Mouse (Mus musculus): ENCODE data around the gene Tbck. TPM values are rescaled to one million over a fixed set of nuclear protein-coding genes. Genes with fewer than 3 reads are reported as not detected.

Gene Tbck
- polyA plus RNA-seq, 1 experiment from 2014 or later, result 12.8 TPM

DNA sequence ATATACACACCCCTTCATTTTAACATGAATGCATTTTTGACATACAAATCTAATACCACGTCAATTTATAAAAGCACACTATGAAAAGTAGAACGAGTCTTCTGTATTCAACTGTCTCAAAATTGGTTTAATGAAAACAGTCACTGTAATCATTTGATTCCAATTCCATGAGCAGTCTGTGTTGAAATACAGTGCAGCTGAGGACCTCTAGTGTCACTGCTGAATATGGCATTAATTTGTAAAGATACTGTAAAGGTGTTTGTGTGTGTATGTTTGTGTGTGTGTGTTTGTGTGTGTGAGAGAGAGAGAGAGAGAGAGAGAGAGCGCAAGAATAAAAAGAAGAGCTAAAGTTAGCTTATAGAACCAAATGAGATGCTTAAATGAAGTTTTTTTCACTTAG is 17.4 kb downstream of the Tbck start:
- POLR2A ChIA-PET, result interaction anchor here (0.5 to 1.3 kb wide), 4 partner anchors 18 to 617 kb away, joined by 3 to 4 read pairs (median 3); partner anchors contain the start of gene Dkk2
- in situ Hi-C loops (cut with MboI; ENCODE audit: low pct_unique_long_range_greater_than_20kb), result loop anchor here (5.0 kb wide), 1 partner anchor 189 kb away; no protein-coding TSS in a partner anchor
- no peaks in the 10 kb centered on the region for H3K27me3 ChIP-seq
- TF ChIP-seq CTCF (IDR thresholded peaks at IDR 0.05), result peak; percentile 73
- ATAC-seq (no peak), DNase-seq (ENCODE audit: low read depth, low spot score) (peak; percentile 19)
- CTCF ChIA-PET, result interaction anchor here (0.7 to 2.0 kb wide), 14 partner anchors 8 to 494 kb away, joined by 3 to 10 read pairs (median 4); partner anchors contain the start of genes Aimp1 and Tbck

DNA sequence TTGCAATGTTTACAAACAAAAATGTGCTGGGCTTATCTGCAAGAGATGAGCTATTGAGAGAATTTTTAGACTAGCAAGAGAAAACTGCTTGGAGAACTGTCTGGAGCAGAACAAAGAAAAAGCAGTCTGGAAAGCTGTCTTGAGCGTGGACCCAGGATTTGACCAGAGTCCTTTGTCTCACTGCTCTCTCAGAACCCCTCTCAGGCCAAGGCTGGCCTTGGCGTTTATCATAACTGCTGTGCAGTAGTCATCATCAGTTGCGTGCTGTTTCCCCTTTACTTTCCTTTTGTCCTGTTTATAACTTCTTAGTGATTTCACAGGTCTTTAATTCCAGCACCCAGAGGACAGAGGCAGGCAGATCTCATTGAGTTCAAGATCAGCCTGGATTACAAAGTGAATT is 20.3 kb downstream of the Tbck start:
- ChIA-PET POLR2A (no interaction called here), CTCF (no interaction called here)
- TF ChIP-seq CTCF (IDR thresholded peaks at IDR 0.05), result no peak
- no peaks in the 10 kb centered on the region for H3K27me3 ChIP-seq
- in situ Hi-C loops (cut with MboI; ENCODE audit: low pct_unique_long_range_greater_than_20kb), result loop anchor here (5.0 kb wide), 1 partner anchor 192 kb away; no protein-coding TSS in a partner anchor
- no peak for ATAC-seq
- no peak for DNase-seq (ENCODE audit: low read depth, low spot score)

DNA sequence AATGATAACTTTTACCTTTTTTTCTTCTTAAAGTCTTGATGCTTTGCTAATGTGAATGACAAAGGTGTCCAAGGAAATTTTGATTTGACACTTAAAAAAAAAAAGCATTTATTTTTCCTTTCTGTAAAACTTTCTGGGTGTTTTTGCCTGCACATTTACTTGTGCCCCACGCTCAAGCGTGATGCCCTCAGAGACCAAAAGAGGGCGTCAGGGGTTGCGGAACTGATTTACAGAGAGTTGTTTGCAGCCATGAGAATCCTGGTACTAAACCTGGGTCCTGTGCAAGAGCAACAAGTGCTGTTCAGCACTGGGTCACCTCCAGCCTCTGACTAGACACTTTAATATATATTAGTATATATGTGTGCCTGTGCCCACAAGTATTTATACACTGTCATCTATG is 23.0 kb downstream of the Tbck start:
- in situ Hi-C loops (cut with MboI; ENCODE audit: low pct_unique_long_range_greater_than_20kb), result no loop called here
- ATAC-seq (no peak), DNase-seq (ENCODE audit: low read depth, low spot score) (no peak)
- no peaks in the 10 kb centered on the region for H3K27me3 ChIP-seq
- POLR2A ChIA-PET, result no interaction called here
- CTCF ChIA-PET, result interaction anchor here (0.8 to 1.5 kb wide), 3 partner anchors 8 to 17 kb away, joined by 3 to 5 read pairs (median 3); no protein-coding TSS in a partner anchor
- peak; percentile 50 for TF ChIP-seq CTCF (IDR thresholded peaks at IDR 0.05)

DNA sequence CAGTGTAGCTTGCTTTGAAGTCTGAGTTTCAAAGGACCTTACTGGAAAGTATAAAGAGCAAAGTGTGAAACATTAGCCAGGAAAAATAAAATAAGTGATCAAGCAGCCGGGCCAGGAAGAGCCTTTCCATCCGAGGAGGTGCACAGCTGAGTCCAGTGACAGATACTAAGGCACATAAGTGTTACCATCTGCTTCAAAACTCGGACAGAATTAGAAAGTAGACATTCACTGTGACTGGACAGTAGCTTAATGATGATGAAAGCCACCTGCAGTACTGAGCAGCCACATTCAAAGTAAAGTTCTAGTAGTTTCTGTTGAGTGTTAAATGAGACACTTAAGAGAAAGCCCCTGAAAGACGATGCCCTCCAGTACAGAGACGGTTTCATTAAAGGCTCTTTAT is 30.0 kb downstream of the Tbck start:
- CTCF ChIA-PET, result interaction anchor here (0.8 kb wide), 1 partner anchor 9 kb away, joined by 3 read pairs; no protein-coding TSS in a partner anchor
- no peak for DNase-seq (ENCODE audit: low read depth, low spot score)
- TF ChIP-seq CTCF (IDR thresholded peaks at IDR 0.05), result no peak

DNA sequence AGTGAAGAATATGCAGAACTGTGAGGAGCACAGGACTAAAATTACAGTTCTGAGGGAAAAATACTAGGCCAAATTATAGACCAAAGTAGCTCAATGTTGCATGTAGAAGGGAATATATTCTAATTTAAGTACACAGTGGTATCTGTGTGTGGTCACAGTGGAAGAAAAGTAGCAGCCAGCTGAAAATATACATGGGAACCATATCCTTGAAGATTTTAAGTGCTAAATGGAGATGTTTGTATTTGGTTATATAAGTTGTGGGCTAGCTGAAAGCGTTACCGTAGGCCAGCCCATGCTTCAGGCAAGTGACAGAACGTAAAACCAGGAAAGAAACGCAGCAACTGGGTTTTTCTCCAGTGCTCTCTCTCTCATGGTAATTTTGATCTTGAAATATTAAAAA is 33.4 kb downstream of the Tbck start:
- ChIA-PET POLR2A (no interaction called here), CTCF (interaction anchor here (1.0 to 2.0 kb wide), 4 partner anchors 8 to 22 kb away, joined by 4 to 9 read pairs (median 4); no protein-coding TSS in a partner anchor)
- TF ChIP-seq CTCF (IDR thresholded peaks at IDR 0.05), result no peak
- ATAC-seq (no peak), DNase-seq (ENCODE audit: low read depth, low spot score) (no peak)
- in situ Hi-C loops (cut with MboI; ENCODE audit: low pct_unique_long_range_greater_than_20kb), result no loop called here
- no peaks in the 10 kb centered on the region for H3K27me3 ChIP-seq

More for the DNA sequence above, 30.0 kb downstream of the Tbck start:
- in situ Hi-C loops (cut with MboI; ENCODE audit: low pct_unique_long_range_greater_than_20kb), result no loop called here
- ATAC-seq, result no peak
- POLR2A ChIA-PET, result no interaction called here
- no peaks in the 10 kb centered on the region for H3K27me3 ChIP-seq

DNA sequence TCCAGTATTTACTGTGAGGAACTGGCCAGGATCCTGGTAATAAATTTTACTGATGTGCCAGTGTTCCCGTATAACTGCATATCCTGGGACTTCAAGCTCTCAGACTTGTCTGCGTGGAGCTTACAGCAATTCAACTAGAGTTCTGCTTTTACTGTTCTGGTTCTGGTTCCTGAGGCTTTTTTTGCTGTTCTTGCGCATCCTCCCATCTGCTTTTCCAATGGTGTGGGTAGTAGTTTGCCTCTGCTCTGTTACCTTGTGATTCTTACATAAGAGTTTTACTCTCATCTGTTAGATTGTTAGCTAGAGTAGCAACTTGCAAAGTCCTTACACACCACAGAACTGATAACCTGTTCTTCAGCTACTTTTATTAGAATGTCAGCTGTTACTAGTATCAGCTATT is 40.4 kb downstream of the Tbck start:
- POLR2A ChIA-PET, result interaction anchor here (0.6 to 1.4 kb wide), 3 partner anchors 9 to 42 kb away, joined by 3 to 6 read pairs (median 3); no protein-coding TSS in a partner anchor
- DNase-seq (ENCODE audit: low read depth, low spot score) (no peak), ATAC-seq (no peak)
- in situ Hi-C loops (cut with MboI; ENCODE audit: low pct_unique_long_range_greater_than_20kb), result no loop called here
- TF ChIP-seq CTCF (IDR thresholded peaks at IDR 0.05), result no peak
- no peaks in the 10 kb centered on the region for H3K27me3 ChIP-seq
- CTCF ChIA-PET, result interaction anchor here (1.0 to 2.7 kb wide), 5 partner anchors 8 to 23 kb away, joined by 3 to 9 read pairs (median 4); no protein-coding TSS in a partner anchor

DNA sequence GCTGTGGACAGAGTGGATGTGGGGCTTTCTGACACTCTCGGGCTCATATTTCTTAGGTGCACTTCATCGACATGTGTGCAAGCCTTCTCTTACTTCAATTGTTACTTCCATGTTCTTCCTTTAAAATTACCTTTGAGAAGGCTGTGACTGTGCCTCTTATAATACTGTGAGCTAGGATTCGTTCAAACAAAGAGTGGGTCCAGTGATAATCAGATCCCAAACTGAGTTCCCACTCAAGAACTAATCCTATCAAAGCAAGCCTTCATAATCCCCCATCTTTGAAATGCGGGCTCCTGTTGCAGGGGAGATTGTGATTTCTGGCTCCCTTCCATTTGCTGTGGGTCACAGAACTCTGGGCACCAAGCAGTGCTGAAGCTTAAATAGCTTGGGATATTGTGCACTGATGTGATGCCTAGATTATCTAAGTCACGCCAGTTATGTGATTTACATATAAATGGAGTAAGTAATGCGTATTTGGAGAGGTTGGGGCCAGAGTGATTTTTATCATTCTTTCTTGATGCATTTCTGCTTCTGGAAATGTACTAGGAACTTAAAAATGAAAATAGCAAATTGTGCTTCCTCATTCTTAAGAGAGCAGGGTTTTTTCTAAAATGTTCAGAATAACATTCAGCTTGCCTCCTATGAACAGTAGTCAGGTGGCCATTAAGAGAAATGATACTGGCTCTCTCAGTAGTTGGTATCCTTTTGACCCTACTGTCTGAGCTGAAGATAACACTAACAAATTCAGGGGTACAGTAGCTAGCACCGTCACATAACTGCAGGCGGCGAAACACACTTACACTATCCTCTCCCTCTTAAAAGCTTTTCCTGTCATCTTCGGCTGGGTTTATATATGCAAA is 60.6 kb downstream of the Tbck start:
- POLR2A ChIA-PET, result interaction anchor here (0.6 to 0.9 kb wide), 3 partner anchors 15 to 367 kb away, joined by 3 to 7 read pairs (median 4); no protein-coding TSS in a partner anchor
- in situ Hi-C loops (cut with MboI; ENCODE audit: low pct_unique_long_range_greater_than_20kb), result loop anchor here (5.0 to 25.0 kb wide), 5 partner anchors 138 to 1893 kb away; partner anchors contain the start of gene Npnt
- DNase-seq (ENCODE audit: low read depth, low spot score) (peak; percentile 68), ATAC-seq (peak; percentile 85)
- TF ChIP-seq CTCF (IDR thresholded peaks at IDR 0.05), result no peak
- CTCF ChIA-PET, result interaction anchor here (0.7 to 5.2 kb wide), 11 partner anchors 15 to 563 kb away, joined by 3 to 52 read pairs (median 4); partner anchors contain the start of genes Gstcd and Ints12
- H3K27me3 ChIP-seq, result no peaks in the 10 kb centered on the region

DNA sequence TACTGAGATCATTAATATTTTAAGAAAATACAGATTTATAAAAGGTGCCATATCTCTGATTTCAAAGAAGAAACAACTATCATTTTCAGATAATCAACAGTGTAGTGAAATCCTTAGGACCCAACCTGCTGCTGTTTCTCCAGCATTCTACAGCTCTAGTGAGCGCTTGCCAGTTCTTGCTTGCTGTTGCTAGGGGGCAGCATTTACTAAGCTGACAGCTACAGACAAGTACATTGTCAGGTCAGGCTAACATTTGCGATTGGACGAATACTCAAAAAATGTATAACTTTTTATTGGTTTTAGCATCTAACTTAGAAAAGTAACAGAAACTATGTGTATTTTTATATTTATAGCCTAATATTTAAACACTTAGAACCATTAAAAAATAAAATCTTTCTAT is 63.1 kb downstream of the Tbck start:
- ChIA-PET POLR2A (no interaction called here), CTCF (interaction anchor here (0.7 to 5.2 kb wide), 36 partner anchors 9 to 533 kb away, joined by 3 to 52 read pairs (median 4); partner anchors contain the start of genes Gstcd, Ints12 and Npnt)
- TF ChIP-seq CTCF (IDR thresholded peaks at IDR 0.05), result peak; percentile 98

DNA sequence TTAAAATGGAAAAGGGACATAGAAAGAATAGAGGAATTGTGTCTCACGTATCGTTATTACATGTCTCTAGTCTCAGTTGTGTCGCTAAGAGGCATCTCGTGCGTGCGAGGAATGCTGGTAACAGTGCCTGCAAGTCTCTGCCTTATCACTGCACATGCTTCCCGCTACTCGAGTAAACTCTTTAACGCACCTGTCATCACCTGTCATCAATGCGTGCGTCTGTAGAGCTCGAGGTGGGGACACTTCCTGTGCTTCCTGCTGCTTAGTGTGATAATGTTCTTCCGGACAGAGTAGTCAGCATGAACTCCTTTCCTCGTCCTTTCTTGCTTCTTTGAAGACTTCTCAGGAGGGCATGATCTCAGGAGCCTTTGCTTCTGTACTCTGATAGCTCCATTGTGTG is 63.8 kb downstream of the Tbck start:
- in situ Hi-C loops (cut with MboI; ENCODE audit: low pct_unique_long_range_greater_than_20kb), result loop anchor here (5.0 to 25.0 kb wide), 5 partner anchors 135 to 1890 kb away; partner anchors contain the start of gene Npnt
- DNase-seq (ENCODE audit: low read depth, low spot score) (no peak), ATAC-seq (no peak)
- POLR2A ChIA-PET, result no interaction called here
- no peaks in the 10 kb centered on the region for H3K27me3 ChIP-seq
- no peak for TF ChIP-seq CTCF (IDR thresholded peaks at IDR 0.05)
- CTCF ChIA-PET, result interaction anchor here (0.7 to 5.2 kb wide), 25 partner anchors 10 to 524 kb away, joined by 3 to 52 read pairs (median 4); partner anchors contain the start of genes Gstcd, Ints12 and Npnt

More for the DNA sequence above, 63.1 kb downstream of the Tbck start:
- no peaks in the 10 kb centered on the region for H3K27me3 ChIP-seq
- peak; percentile 49 for DNase-seq (ENCODE audit: low read depth, low spot score)
- in situ Hi-C loops (cut with MboI; ENCODE audit: low pct_unique_long_range_greater_than_20kb), result loop anchor here (5.0 to 25.0 kb wide), 5 partner anchors 135 to 1890 kb away; partner anchors contain the start of gene Npnt
- ATAC-seq, result peak; percentile 80

DNA sequence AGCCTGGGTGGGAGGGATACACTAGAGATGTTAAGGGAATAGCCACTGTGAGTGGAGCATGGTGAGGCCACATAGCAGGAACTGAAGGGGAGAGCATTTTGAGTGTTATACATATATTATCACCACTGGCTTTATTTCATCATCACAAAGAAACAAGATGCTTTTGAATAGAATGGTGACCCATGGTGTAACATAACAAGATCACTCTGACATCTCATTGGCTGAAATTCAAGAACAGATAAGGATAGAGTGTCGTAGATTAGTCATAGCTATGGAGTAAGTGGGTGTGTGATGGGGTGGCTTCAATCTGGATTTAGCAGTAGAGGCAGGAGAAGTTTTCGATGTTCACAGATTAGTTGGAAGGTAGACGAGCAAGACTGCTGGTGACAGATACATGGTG is 64.8 kb downstream of the Tbck start:
- ATAC-seq (no peak), DNase-seq (ENCODE audit: low read depth, low spot score) (no peak)
- POLR2A ChIA-PET, result interaction anchor here (0.5 kb wide), 1 partner anchor 560 kb away, joined by 5 read pairs; no protein-coding TSS in a partner anchor
- CTCF ChIA-PET, result interaction anchor here (1.3 to 5.2 kb wide), 5 partner anchors 11 to 343 kb away, joined by 4 to 52 read pairs (median 14); partner anchors contain the start of genes Gstcd and Ints12
- in situ Hi-C loops (cut with MboI; ENCODE audit: low pct_unique_long_range_greater_than_20kb), result loop anchor here (5.0 to 25.0 kb wide), 5 partner anchors 134 to 1889 kb away; partner anchors contain the start of gene Npnt
- TF ChIP-seq CTCF (IDR thresholded peaks at IDR 0.05), result no peak
- no peaks in the 10 kb centered on the region for H3K27me3 ChIP-seq

Measured in Patski (cell line).